Mouse (Mus musculus) neural tube, embryonic 14.5 days (tissue): ENCODE results near the gene Ncapd3. TPM values are rescaled to one million over a fixed set of nuclear protein-coding genes. Genes with fewer than 3 reads are reported as not detected.
A peak's percentile ranks its signal among the peaks of the same experiment; 100 is the strongest.

Source experiments
- ATAC-seq: fragments of 200-750 bp; cut with Nextera tagmentation; 2 replicates; pipeline ENCODE4 v1.8.0; 2017; ENCODE audit warnings: low read depth, mild to moderate bottlenecking, moderate TSS enrichment, moderate library complexity
- H3K27ac ChIP-seq: fragments of 300-500 bp; sonication (generic); 2 replicates; pipeline ENCODE4 v1.5.1; 2014; ENCODE audit warnings: low read depth, mild to moderate bottlenecking, control low read depth, low read length, moderate library complexity, mixed read lengths
- H3K27me3 ChIP-seq: fragments of 300-500 bp; sonication (generic); 2 replicates; pipeline ENCODE4 v1.6.1; 2014; ENCODE audit warnings: low read length; ENCODE audit not compliant: control insufficient read depth, insufficient read depth
- H3K36me3 ChIP-seq: fragments of 300-500 bp; sonication (generic); 2 replicates; pipeline ENCODE4 v1.6.1; 2014; ENCODE audit warnings: low read length, mixed read lengths; ENCODE audit not compliant: control insufficient read depth, insufficient read depth
- H3K4me1 ChIP-seq: fragments of 300-500 bp; sonication (generic); 2 replicates; pipeline ENCODE4 v1.6.1; 2014; ENCODE audit warnings: low read length; ENCODE audit not compliant: control insufficient read depth, insufficient read depth
- H3K4me2 ChIP-seq: fragments of 300-500 bp; sonication (generic); 2 replicates; pipeline ENCODE4 v1.6.1; 2014; ENCODE audit warnings: mild to moderate bottlenecking, low read depth, low read length, control low read depth
- H3K4me3 ChIP-seq: fragments of 300-500 bp; sonication (generic); 2 replicates; pipeline ENCODE4 v1.5.1; 2014; ENCODE audit warnings: low read depth, low read length, control low read depth, mixed read lengths
- H3K9ac ChIP-seq: fragments of 300-500 bp; sonication (generic); replicated peaks from 2 replicates; pipeline ENCODE4 v1.6.1; 2014; ENCODE audit warnings: low read depth, mild to moderate bottlenecking, control low read depth, low read length, mixed read lengths
- H3K9me3 ChIP-seq: fragments of 300-500 bp; sonication (generic); 2 replicates; pipeline ENCODE4 v1.6.1; 2016; ENCODE audit warnings: low read length; ENCODE audit not compliant: control insufficient read depth
- WGBS: fragments of 180-500 bp; shearing (Covaris S2); extraction: QIAGEN DNeasy Blood & Tissue Kit; methylation state at CpG from one replicate; pipeline ENCODE4 v1.1.7; 2014; 5-methylcytosine and 5-hydroxymethylcytosine counted together
- polyA plus RNA-seq: library from polyadenylated mRNA; unstranded; fragments of >200 nt; fragmentation: Nextera tagmentation; extraction: Ambion mirVana; gene quantifications from 2 replicates; pipeline ENCODE4 v1.2.1, GENCODE M21; 2014

The Ncapd3 gene
- 16.7 and 18.4 TPM in 2 replicates for polyA plus RNA-seq

GRCm38 (mm10) chr9:27029828-27030762 is at the start of gene Ncapd3, which contains the start of gene Vps26b:
Gene Ncapd3, plus strand, starts transcription at chr9:27030175.
Gene Vps26b, minus strand, starts transcription at chr9:27030065.
- Histone ChIP-seq H3K4me1 (peaks cover 29% of the 10 kb centered on the region), H3K36me3 (no peaks in the 10 kb centered on the region), H3K4me2 (peak within 1 kb of the TSS; percentile 83), H3K27ac (peak within 1 kb of the TSS; percentile 93), H3K27me3 (no peaks in the 10 kb centered on the region), H3K4me3 (peak within 1 kb of the TSS; percentile 99), H3K9me3 (no peaks in the 10 kb centered on the region), H3K9ac (peak within 1 kb of the TSS; percentile 95)
- ATAC-seq = peak; percentile 95
- under 1% methylated on average over 61 of the region's 80 CpGs for WGBS

- peaks cover 26% of the 10 kb centered on the region; the same call in 1 of the 2 replicates for H3K36me3 ChIP-seq
- no peak overlapping the region for H3K27ac ChIP-seq
- no peak overlapping the region for H3K4me2 ChIP-seq
- no peak for ATAC-seq
- H3K4me1 ChIP-seq = no peaks in the 10 kb centered on the region
- no peak overlapping the region for H3K4me3 ChIP-seq
- H3K27me3 ChIP-seq = no peaks in the 10 kb centered on the region
- H3K9me3 ChIP-seq = no peaks in the 10 kb centered on the region
- 95% methylated on average over 2 of the region's 2 CpGs for WGBS
- no peak overlapping the region for H3K9ac ChIP-seq
Measured at GRCm38 (mm10) chr9:26985090-26985613, 44.8 kb upstream of the Ncapd3 start.

GRCm38 (mm10) chr9:26985668-26986277 is 44.2 kb upstream of the Ncapd3 start:
- H3K27me3 ChIP-seq = no peaks in the 10 kb centered on the region
- peaks cover 26% of the 10 kb centered on the region; the same call in 1 of the 2 replicates for H3K36me3 ChIP-seq
- 95% methylated on average over 6 of the region's 6 CpGs for WGBS
- no peak overlapping the region for H3K9ac ChIP-seq
- no peak overlapping the region for H3K4me2 ChIP-seq
- H3K27ac ChIP-seq = no peak overlapping the region
- no peaks in the 10 kb centered on the region for H3K9me3 ChIP-seq
- H3K4me1 ChIP-seq = no peaks in the 10 kb centered on the region
- no peak for ATAC-seq
- no peak overlapping the region for H3K4me3 ChIP-seq

- Histone ChIP-seq H3K9me3 (no peaks in the 10 kb centered on the region), H3K4me3 (no peak overlapping the region), H3K4me2 (no peak overlapping the region), H3K36me3 (peaks cover 22% of the 10 kb centered on the region; the same call in 1 of the 2 replicates), H3K4me1 (no peaks in the 10 kb centered on the region), H3K27ac (no peak overlapping the region), H3K9ac (no peak overlapping the region), H3K27me3 (no peaks in the 10 kb centered on the region)
- no peak for ATAC-seq
- WGBS = 92% methylated on average over 4 of the region's 4 CpGs
Measured at GRCm38 (mm10) chr9:26990181-26990580, 39.8 kb upstream of the Ncapd3 start.

- H3K4me2 ChIP-seq = no peak overlapping the region
Measured at GRCm38 (mm10) chr9:26993118-26993517, 36.9 kb upstream of the Ncapd3 start.

GRCm38 (mm10) chr9:26993900-26994299 is 36.1 kb upstream of the Ncapd3 start:
- no peak overlapping the region for H3K4me2 ChIP-seq
- H3K4me3 ChIP-seq = no peak overlapping the region
- 82% methylated on average over 3 of the region's 3 CpGs for WGBS
- no peak overlapping the region for H3K9ac ChIP-seq
- H3K27ac ChIP-seq = no peak overlapping the region
- H3K36me3 ChIP-seq = peaks cover 7% of the 10 kb centered on the region; the same call in 1 of the 2 replicates
- 0 out of 2 replicates have a peak, but pooled peaks cover 3% of the 10 kb centered on the region for H3K4me1 ChIP-seq
- H3K27me3 ChIP-seq = no peaks in the 10 kb centered on the region
- no peaks in the 10 kb centered on the region for H3K9me3 ChIP-seq
- ATAC-seq = no peak

More at GRCm38 (mm10) chr9:26993118-26993517, 36.9 kb upstream of the Ncapd3 start:
- Histone ChIP-seq H3K9me3 (no peaks in the 10 kb centered on the region), H3K4me1 (0 out of 2 replicates have a peak, but pooled peaks cover 2% of the 10 kb centered on the region), H3K9ac (no peak overlapping the region), H3K4me3 (no peak overlapping the region), H3K27ac (no peak overlapping the region), H3K27me3 (no peaks in the 10 kb centered on the region), H3K36me3 (peaks cover 13% of the 10 kb centered on the region; the same call in 1 of the 2 replicates)
- 98% methylated on average over 10 of the region's 10 CpGs for WGBS
- ATAC-seq = no peak

- Histone ChIP-seq H3K9ac (no peak overlapping the region), H3K4me2 (no peak overlapping the region), H3K4me3 (no peak overlapping the region), H3K36me3 (no peaks in the 10 kb centered on the region), H3K27me3 (no peaks in the 10 kb centered on the region), H3K9me3 (no peaks in the 10 kb centered on the region), H3K27ac (no peak overlapping the region), H3K4me1 (peaks cover 10% of the 10 kb centered on the region; the same call in 1 of the 2 replicates)
- 88% methylated on average over 3 of the region's 3 CpGs for WGBS
- ATAC-seq = no peak
Measured at GRCm38 (mm10) chr9:26997062-26997461, 32.9 kb upstream of the Ncapd3 start.

GRCm38 (mm10) chr9:26997501-26997900 is 32.5 kb upstream of the Ncapd3 start:
- Histone ChIP-seq H3K4me1 (peaks cover 10% of the 10 kb centered on the region; the same call in 1 of the 2 replicates), H3K9me3 (no peaks in the 10 kb centered on the region), H3K9ac (no peak overlapping the region), H3K4me3 (no peak overlapping the region), H3K36me3 (no peaks in the 10 kb centered on the region), H3K27me3 (no peaks in the 10 kb centered on the region), H3K4me2 (no peak overlapping the region), H3K27ac (no peak overlapping the region)
- no peak for ATAC-seq
- WGBS = 90% methylated on average over 2 of the region's 2 CpGs
